Mouse (Mus musculus): ENCODE results near the gene Olfml1. TPM values are rescaled to one million over a fixed set of nuclear protein-coding genes. Genes with fewer than 3 reads are reported as not detected.

Olfml1 gene
- polyA plus RNA-seq (2012; rRNA removed): 1.1 and 1.6 TPM in 2 replicates

GRCm38 (mm10) chr7:107567261-107567671 is at the start of gene Olfml1:
Olfml1 (plus strand) TSS chr7:107567446.

GRCm38 (mm10) chr7:107594857-107595402 is 27.7 kb downstream of the Olfml1 start, which contains the start of gene Ppfibp2:
Ppfibp2 (plus strand) TSS chr7:107595207.

GRCm38 (mm10) chr7:107625061-107625460 is 57.8 kb downstream of the Olfml1 start, which contains the start of gene 5330417H12Rik:
5330417H12Rik (minus strand) TSS chr7:107625161.

Other genes with a start within 250 kb of the Olfml1 start
- 0.12 and 0.20 TPM in 2 replicates for gene Syt9, start 196.7 kb upstream of the Olfml1 start, polyA plus RNA-seq (2012; rRNA removed)
- 5.3 and 5.8 TPM in 2 replicates for gene Ppfibp2, start 27.8 kb downstream of the Olfml1 start, polyA plus RNA-seq (2012; rRNA removed)
- not detected in 2 replicates for gene 5330417H12Rik, start 57.7 kb downstream of the Olfml1 start, polyA plus RNA-seq (2012; rRNA removed)
- 0.02 TPM in 1 of 2 replicates, not detected in the other for gene Cyb5r2, start 190.6 kb downstream of the Olfml1 start, polyA plus RNA-seq (2012; rRNA removed)
- gene Ovch2, start 233.8 kb downstream of the Olfml1 start, polyA plus RNA-seq (2012; rRNA removed): not detected in 2 replicates
- gene Olfr467, start 244.8 kb downstream of the Olfml1 start, polyA plus RNA-seq (2012; rRNA removed): not detected in 2 replicates